ENCODE assay signal across 20 mouse cellular contexts in the genomic region with DNA sequence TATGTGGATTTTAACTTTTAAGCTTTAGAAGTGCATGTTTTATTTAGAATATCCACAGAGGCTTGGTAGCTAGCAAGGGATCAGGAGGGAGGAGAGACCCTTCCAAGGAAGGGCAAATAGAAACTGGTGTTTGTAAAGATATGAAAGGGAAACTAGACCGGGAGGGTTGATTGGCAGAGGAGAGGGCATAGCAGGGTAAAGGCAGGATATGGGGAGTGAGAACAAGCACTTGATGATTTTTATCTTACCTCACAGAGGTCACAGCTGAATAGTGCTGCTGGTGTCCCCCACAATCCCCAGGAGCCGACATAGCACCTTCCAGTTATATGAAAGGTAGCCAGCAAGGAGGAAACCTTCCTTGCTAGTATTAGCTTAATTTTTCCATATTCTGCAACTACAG.
DNase-seq lines count a peak whose midpoint lies in the region; ATAC-seq lines count a peak whose summit lies in the region.
"Had no signal": no experiment of that assay in that cellular context is flagged by ENCODE, and none has a peak within 500 bp of the region (broad histone marks: within the 10 kb centered on the region; RNA-seq: fewer than 3 reads in every experiment).

No protein-coding gene starts in this region.

- H3K27ac ChIP-seq in liver, embryonic 11.5 days (ENCODE audit: low read depth, low read length): no peak overlapping the region
- no peak overlapping the region for H3K27ac ChIP-seq in liver, embryonic 15.5 days (replicated peaks)
- no peak overlapping the region for H3K27ac ChIP-seq in midbrain, embryonic 11.5 days (ENCODE audit: low read depth, low read length)
- H3K27ac ChIP-seq: embryonic facial prominence, embryonic 13.5 days; forebrain, embryonic 12.5 days; gastrocnemius, adult 2 months; heart, embryonic 13.5 days; hindbrain, embryonic 12.5 days had no signal

- no peaks in the 10 kb centered on the region for H3K9me3 ChIP-seq in liver, embryonic 11.5 days (ENCODE audit: control insufficient read depth, low read length)
- H3K9me3 ChIP-seq in liver, embryonic 15.5 days (replicated peaks): no peaks in the 10 kb centered on the region
- no peaks in the 10 kb centered on the region for H3K9me3 ChIP-seq in midbrain, embryonic 11.5 days (ENCODE audit: control insufficient read depth, low read length)
- H3K9me3 ChIP-seq: embryonic facial prominence, embryonic 13.5 days; forebrain, embryonic 12.5 days; heart, embryonic 13.5 days; hindbrain, embryonic 12.5 days had no signal

- ATAC-seq in liver, embryonic 11.5 days (replicated peaks; ENCODE audit: low FRiP score): peak; percentile 62
- ATAC-seq in granulocyte monocyte progenitor cell, adult 5-6 weeks (replicated peaks; ENCODE audit: poor library complexity, severe bottlenecking): peak; percentile 34; the same call in 1 of the 2 replicates
- ATAC-seq in liver, embryonic 15.5 days (ENCODE audit: insufficient read depth): peak; percentile 56
- ATAC-seq in midbrain, embryonic 11.5 days (ENCODE audit: low FRiP score): no peak
- ATAC-seq: forebrain, embryonic 16.5 days; hindbrain, embryonic 16.5 days had no signal

- H3K4me1 ChIP-seq in liver, embryonic 11.5 days (replicated peaks; ENCODE audit: control insufficient read depth, insufficient read depth, low read length): no peaks in the 10 kb centered on the region
- H3K4me1 ChIP-seq in liver, embryonic 15.5 days (replicated peaks): no peaks in the 10 kb centered on the region
- H3K4me1 ChIP-seq in midbrain, embryonic 11.5 days (ENCODE audit: control insufficient read depth, insufficient read depth, low read length): no peaks in the 10 kb centered on the region
- H3K4me1 ChIP-seq: embryonic facial prominence, embryonic 13.5 days; forebrain, embryonic 12.5 days; hindbrain, embryonic 12.5 days had no signal

- H3K36me3 ChIP-seq in liver, embryonic 11.5 days (ENCODE audit: control insufficient read depth, insufficient read depth, low read length): no peaks in the 10 kb centered on the region
- H3K36me3 ChIP-seq in liver, embryonic 15.5 days (replicated peaks): no peaks in the 10 kb centered on the region
- no peaks in the 10 kb centered on the region for H3K36me3 ChIP-seq in midbrain, embryonic 11.5 days (ENCODE audit: control insufficient read depth, insufficient read depth, low read length)
- H3K36me3 ChIP-seq: embryonic facial prominence, embryonic 13.5 days; forebrain, embryonic 12.5 days; heart, embryonic 13.5 days; hindbrain, embryonic 12.5 days had no signal

- no peak overlapping the region for H3K4me2 ChIP-seq in liver, embryonic 11.5 days
- H3K4me2 ChIP-seq in liver, embryonic 15.5 days: no peak overlapping the region
- H3K4me2 ChIP-seq in midbrain, embryonic 11.5 days: no peak overlapping the region
- H3K4me2 ChIP-seq: embryonic facial prominence, embryonic 13.5 days; forebrain, embryonic 12.5 days; heart, embryonic 13.5 days; hindbrain, embryonic 12.5 days had no signal

- no peak overlapping the region for H3K9ac ChIP-seq in liver, embryonic 11.5 days (ENCODE audit: low read depth, low read length)
- H3K9ac ChIP-seq in liver, embryonic 15.5 days: no peak overlapping the region
- H3K9ac ChIP-seq in midbrain, embryonic 11.5 days (ENCODE audit: low read length): no peak overlapping the region
- H3K9ac ChIP-seq: embryonic facial prominence, embryonic 13.5 days; forebrain, embryonic 12.5 days; heart, embryonic 13.5 days; hindbrain, embryonic 12.5 days had no signal

- no peaks in the 10 kb centered on the region for H3K27me3 ChIP-seq in liver, embryonic 11.5 days (replicated peaks; ENCODE audit: control insufficient read depth, insufficient read depth, low read length)
- no peaks in the 10 kb centered on the region for H3K27me3 ChIP-seq in liver, embryonic 15.5 days
- no peaks in the 10 kb centered on the region for H3K27me3 ChIP-seq in midbrain, embryonic 11.5 days (ENCODE audit: control insufficient read depth, insufficient read depth, low read length)
- H3K27me3 ChIP-seq: embryonic facial prominence, embryonic 13.5 days; forebrain, embryonic 12.5 days; heart, embryonic 13.5 days; hindbrain, embryonic 12.5 days had no signal

- no peak overlapping the region for H3K4me3 ChIP-seq in liver, embryonic 11.5 days (ENCODE audit: low read depth, low read length)
- H3K4me3 ChIP-seq in liver, embryonic 15.5 days (replicated peaks): no peak overlapping the region
- no peak overlapping the region for H3K4me3 ChIP-seq in midbrain, embryonic 11.5 days (ENCODE audit: low read depth, low read length)
- H3K4me3 ChIP-seq: embryonic facial prominence, embryonic 13.5 days; forebrain, embryonic 12.5 days; gastrocnemius, adult 2 months; heart, embryonic 13.5 days; hindbrain, embryonic 12.5 days had no signal

- no peak for DNase-seq in liver, embryonic 11.5 days (ENCODE audit: low spot score)
- DNase-seq in liver: no peak
- DNase-seq in thymus, postnatal 25 days: no peak
- DNase-seq in midbrain, embryonic 11.5 days (ENCODE audit: low spot score, missing footprints): no peak
- no peak for DNase-seq in gastrocnemius, adult 18-20 months (ENCODE audit: low spot score)
- DNase-seq: adrenal gland, adult 8-10 months; adrenal gland, postnatal 36 days; cerebellum, adult 2 months; cerebellum, postnatal 14 days; gastrocnemius, adult 2 months; gastrocnemius, postnatal 25 days; heart, postnatal 36 days had no signal

- WGBS in liver, embryonic 11.5 days: 56% methylated on average over 2 of the region's 2 CpGs
- 20% methylated on average over 2 of the region's 2 CpGs for WGBS in liver, embryonic 15.5 days (ENCODE audit: insufficient replicate concordance)
- WGBS in midbrain, embryonic 11.5 days: 81% methylated on average over 2 of the region's 2 CpGs
